Mouse (Mus musculus) cerebellum, adult 2 months (tissue): ENCODE measurements around the gene Ikzf2.

Experiments
- CTCF ChIP-seq: fragments of 200-500 bp; IDR thresholded peaks from 2 replicates; pipeline ENCODE4 v1.5.1; 2011; ENCODE audit warnings: low read depth, mild to moderate bottlenecking, control low read depth, low read length, moderate library complexity, borderline replicate concordance; ENCODE audit not compliant: insufficient read depth
- POLR2A ChIP-seq: fragments of 200-500 bp; IDR thresholded peaks from 2 replicates; pipeline ENCODE4 v1.6.1; 2011; ENCODE audit warnings: low read length, control low read depth, borderline replicate concordance; ENCODE audit not compliant: insufficient read depth

DNA sequence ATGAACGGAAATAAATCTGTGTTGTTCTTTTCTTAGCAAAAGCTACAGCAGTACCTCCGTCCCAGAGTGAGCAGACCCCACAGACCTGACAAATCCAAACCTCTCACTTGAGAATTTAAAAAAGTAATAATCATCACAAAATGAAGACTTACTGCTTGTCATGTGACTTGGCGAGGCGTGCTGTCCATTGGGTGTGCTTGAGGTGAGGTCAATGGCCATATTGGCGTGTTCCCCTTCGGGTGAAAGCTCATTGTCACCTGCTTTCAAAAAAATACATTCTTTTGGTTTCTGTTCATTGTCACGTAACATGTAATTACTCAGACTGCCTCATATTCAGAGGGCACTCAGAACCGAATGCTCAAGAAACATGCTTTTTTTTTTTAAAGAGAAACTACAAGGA lies 4.0 kb downstream of the Ikzf2 start:
- TF ChIP-seq POLR2A: no peak
- TF ChIP-seq CTCF: no peak
